Mouse (Mus musculus) cortical plate, adult 2 months (tissue): ENCODE results near the gene Sult1d1.

ENCODE experiments used
- CTCF ChIP-seq: fragments of 200-500 bp; IDR thresholded peaks from 2 replicates; pipeline ENCODE4 v1.5.1; 2011; ENCODE audit warnings: mild to moderate bottlenecking, control low read depth, low read length; ENCODE audit not compliant: insufficient read depth; ENCODE audit errors: extremely low read depth
- POLR2A ChIP-seq: fragments of 200-500 bp; IDR thresholded peaks from 2 replicates; pipeline ENCODE4 v1.6.1; 2011; ENCODE audit warnings: mild to moderate bottlenecking, low read length, control low read depth; ENCODE audit not compliant: insufficient read depth; ENCODE audit errors: extremely low read depth

DNA sequence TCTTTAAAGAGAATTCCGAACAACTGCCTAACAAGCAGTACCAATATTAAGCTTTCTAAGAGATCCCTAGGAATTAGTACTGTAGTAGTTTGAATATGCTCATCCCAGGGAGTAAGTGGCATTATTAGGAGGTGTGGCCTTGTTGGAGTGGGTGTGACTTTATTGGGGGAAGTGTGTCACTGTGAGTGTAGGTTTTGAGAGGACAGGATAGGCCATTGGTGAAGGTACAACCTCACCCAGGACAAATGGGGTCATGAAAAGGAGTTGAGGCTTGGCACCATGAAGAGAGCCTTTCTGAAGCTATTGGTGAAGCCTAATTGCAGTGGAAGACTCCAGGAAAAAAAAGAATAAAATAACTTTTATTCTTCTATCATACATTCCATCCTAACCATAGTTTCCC lies 1.5 kb downstream of the Sult1d1 start:
- no peak for TF ChIP-seq POLR2A
- no peak for TF ChIP-seq CTCF
